Mouse (Mus musculus) embryonic facial prominence, embryonic 13.5 days (tissue): Measurements from ENCODE around the gene Sf1. TPM values are rescaled to one million over a fixed set of nuclear protein-coding genes. Genes with fewer than 3 reads are reported as not detected.

Experiments
- ATAC-seq: fragments of 200-750 bp; cut with Nextera tagmentation; 2 replicates; pipeline ENCODE4 v1.8.0; 2017; ENCODE audit warnings: low read depth; ENCODE audit not compliant: insufficient number of reproducible peaks, insufficient read depth, low FRiP score, low TSS enrichment
- H3K27ac ChIP-seq: fragments of 300-500 bp; sonication (generic); 2 replicates; pipeline ENCODE4 v1.5.1; 2015; ENCODE audit warnings: moderate library complexity, mild to moderate bottlenecking, inconsistent platforms
- H3K27me3 ChIP-seq: fragments of 300-500 bp; sonication (generic); 2 replicates; pipeline ENCODE4 v1.6.1; 2015; ENCODE audit warnings: mild to moderate bottlenecking, inconsistent platforms
- H3K36me3 ChIP-seq: fragments of 300-500 bp; sonication (generic); 2 replicates; pipeline ENCODE4 v1.6.1; 2015; ENCODE audit warnings: mild to moderate bottlenecking, inconsistent platforms
- H3K4me1 ChIP-seq: fragments of 300-500 bp; sonication (generic); 2 replicates; pipeline ENCODE4 v1.6.1; 2015; ENCODE audit warnings: inconsistent platforms
- H3K4me2 ChIP-seq: fragments of 300-500 bp; sonication (generic); 2 replicates; pipeline ENCODE4 v1.6.1; 2015; ENCODE audit warnings: moderate library complexity, mild to moderate bottlenecking, inconsistent platforms
- H3K4me3 ChIP-seq: fragments of 300-500 bp; sonication (generic); 2 replicates; pipeline ENCODE4 v1.5.1; 2015; ENCODE audit warnings: mild to moderate bottlenecking, inconsistent platforms
- H3K9ac ChIP-seq: fragments of 300-500 bp; sonication (generic); 2 replicates; pipeline ENCODE4 v1.6.1; 2015; ENCODE audit warnings: mild to moderate bottlenecking, inconsistent platforms
- H3K9me3 ChIP-seq: fragments of 300-500 bp; sonication (generic); 2 replicates; pipeline ENCODE4 v1.6.1; 2016; ENCODE audit warnings: inconsistent platforms
- WGBS: fragments of 180-500 bp; shearing (Covaris S2); methylation state at CpG from one replicate; pipeline ENCODE4 v1.1.7; 2015; ENCODE audit warnings: mixed read lengths; 5-methylcytosine and 5-hydroxymethylcytosine counted together
- polyA plus RNA-seq: library from polyadenylated mRNA; unstranded; fragments of >200 nt; fragmentation: Nextera tagmentation; extraction: Ambion mirVana; gene quantifications from 2 replicates; pipeline ENCODE4 v1.2.1, GENCODE M21; 2015

The Sf1 gene
- polyA plus RNA-seq, 1 experiment from 2014 or later = 151 TPM

GRCm38 (mm10) chr19:6401131-6401815 is 37.8 kb downstream of the Sf1 start:
- Histone ChIP-seq H3K4me2 (peak overlapping the region; percentile 99), H3K36me3 (no peaks in the 10 kb centered on the region), H3K4me3 (peak overlapping the region; percentile 64), H3K9ac (peak overlapping the region; percentile 68), H3K27me3 (peaks cover 68% of the 10 kb centered on the region), H3K27ac (peak overlapping the region; percentile 28; the same call in 1 of the 2 replicates), H3K4me1 (peaks cover 49% of the 10 kb centered on the region), H3K9me3 (no peaks in the 10 kb centered on the region)
- no peak for ATAC-seq
- under 1% methylated on average over 32 of the region's 32 CpGs for WGBS

- peaks cover 68% of the 10 kb centered on the region for H3K27me3 ChIP-seq
- no peak for ATAC-seq
- 8% methylated on average over 9 of the region's 9 CpGs for WGBS
- H3K27ac ChIP-seq = no peak overlapping the region
- H3K4me1 ChIP-seq = peaks cover 49% of the 10 kb centered on the region
- H3K9ac ChIP-seq = peak overlapping the region; percentile 68; the same call in 1 of the 2 replicates
- no peaks in the 10 kb centered on the region for H3K36me3 ChIP-seq
- H3K9me3 ChIP-seq = no peaks in the 10 kb centered on the region
- peak overlapping the region; percentile 64 for H3K4me3 ChIP-seq
- H3K4me2 ChIP-seq = peak overlapping the region; percentile 99
Observed at GRCm38 (mm10) chr19:6401951-6402350, 38.5 kb downstream of the Sf1 start.

- Histone ChIP-seq H3K27me3 (peaks cover 51% of the 10 kb centered on the region), H3K9ac (no peak overlapping the region), H3K27ac (no peak overlapping the region), H3K36me3 (no peaks in the 10 kb centered on the region), H3K4me3 (no peak overlapping the region), H3K4me2 (no peak overlapping the region), H3K4me1 (peaks cover 43% of the 10 kb centered on the region), H3K9me3 (no peaks in the 10 kb centered on the region)
- no peak for ATAC-seq
- WGBS = 81% methylated on average over 10 of the region's 10 CpGs
Observed at GRCm38 (mm10) chr19:6403869-6404268, 40.4 kb downstream of the Sf1 start.

GRCm38 (mm10) chr19:6405433-6405832 is 41.9 kb downstream of the Sf1 start:
- Histone ChIP-seq H3K27me3 (peaks cover 35% of the 10 kb centered on the region), H3K4me2 (no peak overlapping the region), H3K4me3 (no peak overlapping the region), H3K9ac (no peak overlapping the region), H3K4me1 (peaks cover 28% of the 10 kb centered on the region), H3K9me3 (no peaks in the 10 kb centered on the region), H3K36me3 (no peaks in the 10 kb centered on the region), H3K27ac (no peak overlapping the region)
- no peak for ATAC-seq
- WGBS = 70% methylated on average over 10 of the region's 10 CpGs

- Histone ChIP-seq H3K27ac (no peak overlapping the region), H3K27me3 (peaks cover 18% of the 10 kb centered on the region), H3K4me3 (no peak overlapping the region), H3K9ac (no peak overlapping the region), H3K9me3 (no peaks in the 10 kb centered on the region), H3K36me3 (no peaks in the 10 kb centered on the region), H3K4me2 (no peak overlapping the region), H3K4me1 (peaks cover 12% of the 10 kb centered on the region)
- 76% methylated on average over 8 of the region's 8 CpGs for WGBS
- ATAC-seq = no peak
Observed at GRCm38 (mm10) chr19:6407109-6407508, 43.6 kb downstream of the Sf1 start.

GRCm38 (mm10) chr19:6407816-6408510 is 44.5 kb downstream of the Sf1 start:
- Histone ChIP-seq H3K27ac (no peak overlapping the region), H3K9me3 (no peaks in the 10 kb centered on the region)
- WGBS = 41% methylated on average over 16 of the region's 16 CpGs

GRCm38 (mm10) chr19:6408749-6409148 is 45.3 kb downstream of the Sf1 start:
- 83% methylated on average over 8 of the region's 8 CpGs for WGBS
- H3K27ac ChIP-seq = no peak overlapping the region
- H3K4me3 ChIP-seq = no peak overlapping the region
- H3K27me3 ChIP-seq = peaks cover 2% of the 10 kb centered on the region
- H3K9me3 ChIP-seq = no peaks in the 10 kb centered on the region
- H3K36me3 ChIP-seq = no peaks in the 10 kb centered on the region
- no peak overlapping the region for H3K4me2 ChIP-seq
- peaks cover 9% of the 10 kb centered on the region; the same call in 1 of the 2 replicates for H3K4me1 ChIP-seq
- H3K9ac ChIP-seq = no peak overlapping the region
- no peak for ATAC-seq

More at GRCm38 (mm10) chr19:6407816-6408510, 44.5 kb downstream of the Sf1 start:
- H3K4me1 ChIP-seq = peaks cover 10% of the 10 kb centered on the region; the same call in 1 of the 2 replicates
- H3K36me3 ChIP-seq = no peaks in the 10 kb centered on the region
- no peak overlapping the region for H3K4me2 ChIP-seq
- peaks cover 10% of the 10 kb centered on the region for H3K27me3 ChIP-seq
- H3K9ac ChIP-seq = peak overlapping the region; percentile 27; the same call in 1 of the 2 replicates
- ATAC-seq = no peak
- no peak overlapping the region for H3K4me3 ChIP-seq

- no peaks in the 10 kb centered on the region for H3K9me3 ChIP-seq
- peaks cover 10% of the 10 kb centered on the region; the same call in 1 of the 2 replicates for H3K4me1 ChIP-seq
- H3K9ac ChIP-seq = no peak overlapping the region
- H3K36me3 ChIP-seq = no peaks in the 10 kb centered on the region
- H3K27ac ChIP-seq = no peak overlapping the region
- H3K4me3 ChIP-seq = no peak overlapping the region
- 62% methylated on average over 5 of the region's 5 CpGs for WGBS
- H3K4me2 ChIP-seq = no peak overlapping the region
- H3K27me3 ChIP-seq = no peaks in the 10 kb centered on the region; the same call in 1 of the 2 replicates
- no peak for ATAC-seq
Observed at GRCm38 (mm10) chr19:6409176-6409575, 45.7 kb downstream of the Sf1 start.

- H3K36me3 ChIP-seq = no peaks in the 10 kb centered on the region
- H3K27ac ChIP-seq = no peak overlapping the region
- H3K4me3 ChIP-seq = no peak overlapping the region
- WGBS = 81% methylated on average over 5 of the region's 5 CpGs
- H3K4me2 ChIP-seq = no peak overlapping the region
- H3K9me3 ChIP-seq = no peaks in the 10 kb centered on the region
- ATAC-seq = no peak
- no peak overlapping the region for H3K9ac ChIP-seq
- peaks cover 10% of the 10 kb centered on the region; the same call in 1 of the 2 replicates for H3K4me1 ChIP-seq
- H3K27me3 ChIP-seq = no peaks in the 10 kb centered on the region; the same call in 1 of the 2 replicates
Observed at GRCm38 (mm10) chr19:6409936-6410335, 46.4 kb downstream of the Sf1 start.

GRCm38 (mm10) chr19:6412798-6413197 is 49.3 kb downstream of the Sf1 start:
- H3K4me2 ChIP-seq = no peak overlapping the region
- H3K4me3 ChIP-seq = no peak overlapping the region
- no peaks in the 10 kb centered on the region for H3K36me3 ChIP-seq
- no peaks in the 10 kb centered on the region for H3K9me3 ChIP-seq
- H3K27ac ChIP-seq = peak overlapping the region; percentile 18; the same call in 1 of the 2 replicates
- no peak for ATAC-seq
- peaks cover 27% of the 10 kb centered on the region for H3K4me1 ChIP-seq
- H3K9ac ChIP-seq = no peak overlapping the region
- WGBS = 44% methylated on average over 14 of the region's 14 CpGs
- H3K27me3 ChIP-seq = peaks cover 25% of the 10 kb centered on the region

- WGBS = 39% methylated on average over 6 of the region's 6 CpGs
- ATAC-seq = no peak
- Histone ChIP-seq H3K27me3 (peaks cover 50% of the 10 kb centered on the region), H3K9me3 (no peaks in the 10 kb centered on the region), H3K4me2 (no peak overlapping the region), H3K27ac (no peak overlapping the region), H3K4me3 (no peak overlapping the region), H3K9ac (0 out of 2 replicates have a peak overlapping the region, but pooled peaks have one; percentile 8), H3K4me1 (peaks cover 35% of the 10 kb centered on the region), H3K36me3 (no peaks in the 10 kb centered on the region)
Observed at GRCm38 (mm10) chr19:6415454-6415853, 52.0 kb downstream of the Sf1 start.
